Mouse (Mus musculus) kidney, adult 2 months (tissue): Measurements from ENCODE around the gene Klhdc9.

Experiments
- CTCF ChIP-seq: fragments of 200-500 bp; conservative IDR thresholded peaks from 2 replicates; pipeline ENCODE4 v1.5.1; 2011; ENCODE audit warnings: low read depth, mild to moderate bottlenecking, control low read depth, low read length, moderate library complexity, mixed read lengths; ENCODE audit not compliant: insufficient read depth, insufficient read length
- POLR2A ChIP-seq: fragments of 200-500 bp; IDR thresholded peaks from one replicate; pipeline ENCODE4 v1.6.1; 2011; ENCODE audit warnings: low read depth, low read length, control low read depth

DNA sequence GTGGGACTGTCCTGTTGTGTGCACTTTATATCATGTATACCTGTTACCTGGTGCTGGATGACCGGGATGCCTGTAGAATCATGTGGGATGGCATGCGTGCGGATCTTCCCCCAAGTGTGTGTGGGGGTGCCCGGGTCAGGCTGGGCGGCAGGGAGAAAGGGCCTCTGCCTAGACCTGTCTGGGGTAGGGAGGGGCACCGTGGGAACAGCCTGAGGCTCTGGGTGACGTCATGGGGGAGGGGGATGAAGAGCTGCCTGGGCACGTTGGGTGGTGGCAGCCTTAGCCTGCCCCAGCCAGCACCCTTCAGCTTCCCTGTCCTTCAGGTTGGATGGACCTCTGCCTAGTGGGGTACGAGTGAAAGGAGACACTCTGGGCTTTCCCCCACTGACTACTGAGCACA is 23.8 kb upstream of the Klhdc9 start:
- TF ChIP-seq POLR2A (no peak), CTCF (no peak)
